Mouse (Mus musculus): ENCODE measurements around the gene Nupr1l. TPM values are rescaled to one million over a fixed set of nuclear protein-coding genes. Genes with fewer than 3 reads are reported as not detected.
"Not testable (repeated sequence)": the region's sequence is repeated elsewhere in the genome, so short reads cannot be mapped to it uniquely, and the experiment has no call there.

The Nupr1l gene
- polyA plus RNA-seq, 1 experiment from 2014 or later: 5.4 TPM

GRCm38 (mm10) chr5:129877731-129878455 lies 30.4 kb upstream of the Nupr1l start:
- ATAC-seq (ENCODE audit: low FRiP score, low TSS enrichment): no peak
- DNase-seq: no peak

GRCm38 (mm10) chr5:129878946-129879345 lies 29.4 kb upstream of the Nupr1l start:
- H3K27me3 ChIP-seq (ENCODE audit: control insufficient read depth, insufficient read depth, low read length): no peaks in the 10 kb centered on the region
- no peak for ATAC-seq (ENCODE audit: low FRiP score, low TSS enrichment)
- no peaks in the 10 kb centered on the region for H3K9me3 ChIP-seq (ENCODE audit: control insufficient read depth, low read length)
- peaks cover 33% of the 10 kb centered on the region for H3K36me3 ChIP-seq (ENCODE audit: control insufficient read depth, insufficient read depth, low read length)
- no peak overlapping the region for H3K27ac ChIP-seq (replicated peaks; ENCODE audit: low read depth, low read length)
- DNase-seq: peak; percentile 45
- H3K9ac ChIP-seq (replicated peaks; ENCODE audit: low read length): no peak overlapping the region
- no peaks in the 10 kb centered on the region for H3K4me1 ChIP-seq (ENCODE audit: control insufficient read depth, insufficient read depth, low read length)
- H3K4me2 ChIP-seq (ENCODE audit: low read length): no peak overlapping the region
- no peak overlapping the region for H3K4me3 ChIP-seq (replicated peaks; ENCODE audit: low read depth, low read length)
- WGBS: 56% methylated on average over 2 of the region's 2 CpGs

More at GRCm38 (mm10) chr5:129877731-129878455, 30.4 kb upstream of the Nupr1l start:
- Histone ChIP-seq H3K4me2 (ENCODE audit: low read length) (no peak overlapping the region), H3K36me3 (ENCODE audit: control insufficient read depth, insufficient read depth, low read length) (peaks cover 26% of the 10 kb centered on the region), H3K4me1 (ENCODE audit: control insufficient read depth, insufficient read depth, low read length) (no peaks in the 10 kb centered on the region), H3K4me3 (replicated peaks; ENCODE audit: low read depth, low read length) (no peak overlapping the region), H3K27ac (replicated peaks; ENCODE audit: low read depth, low read length) (no peak overlapping the region), H3K9ac (replicated peaks; ENCODE audit: low read length) (no peak overlapping the region), H3K9me3 (ENCODE audit: control insufficient read depth, low read length) (no peaks in the 10 kb centered on the region), H3K27me3 (ENCODE audit: control insufficient read depth, insufficient read depth, low read length) (no peaks in the 10 kb centered on the region)
- WGBS: 79% methylated on average over 9 of the region's 9 CpGs

- Histone ChIP-seq H3K27me3 (ENCODE audit: control insufficient read depth, insufficient read depth, low read length) (no peaks in the 10 kb centered on the region), H3K27ac (replicated peaks; ENCODE audit: low read depth, low read length) (no peak overlapping the region), H3K4me1 (ENCODE audit: control insufficient read depth, insufficient read depth, low read length) (no peaks in the 10 kb centered on the region), H3K4me3 (replicated peaks; ENCODE audit: low read depth, low read length) (no peak overlapping the region), H3K9me3 (ENCODE audit: control insufficient read depth, low read length) (no peaks in the 10 kb centered on the region), H3K9ac (replicated peaks; ENCODE audit: low read length) (no peak overlapping the region), H3K4me2 (ENCODE audit: low read length) (no peak overlapping the region), H3K36me3 (ENCODE audit: control insufficient read depth, insufficient read depth, low read length) (peaks cover 39% of the 10 kb centered on the region)
- ATAC-seq (ENCODE audit: low FRiP score, low TSS enrichment) (no peak), DNase-seq (no peak)
- WGBS: 82% methylated on average over 3 of the region's 3 CpGs
These were observed 28.5 kb upstream of the Nupr1l start for GRCm38 (mm10) chr5:129879888-129880287.

GRCm38 (mm10) chr5:129886271-129886670 lies 22.1 kb upstream of the Nupr1l start:
- Histone ChIP-seq H3K36me3 (ENCODE audit: control insufficient read depth, insufficient read depth, low read length) (peaks cover 26% of the 10 kb centered on the region), H3K9ac (replicated peaks; ENCODE audit: low read length) (peak overlapping the region; percentile 77), H3K4me1 (ENCODE audit: control insufficient read depth, insufficient read depth, low read length) (peaks cover 12% of the 10 kb centered on the region; the same call in 1 of the 2 replicates), H3K4me3 (replicated peaks; ENCODE audit: low read depth, low read length) (peak overlapping the region; percentile 73), H3K9me3 (ENCODE audit: control insufficient read depth, low read length) (no peaks in the 10 kb centered on the region), H3K27me3 (ENCODE audit: control insufficient read depth, insufficient read depth, low read length) (no peaks in the 10 kb centered on the region), H3K4me2 (ENCODE audit: low read length) (peak overlapping the region; percentile 94), H3K27ac (replicated peaks; ENCODE audit: low read depth, low read length) (peak overlapping the region; percentile 92)
- DNase-seq (no peak), ATAC-seq (ENCODE audit: low FRiP score, low TSS enrichment) (no peak)
- WGBS: 49% methylated on average over 10 of the region's 10 CpGs

- peak; percentile 99 for ATAC-seq (ENCODE audit: low FRiP score, low TSS enrichment)
- WGBS: under 1% methylated on average over 46 of the region's 46 CpGs
- no peaks in the 10 kb centered on the region for H3K9me3 ChIP-seq (ENCODE audit: control insufficient read depth, low read length)
These were observed 21.3 kb upstream of the Nupr1l start, which contains the start of gene Chchd2 for GRCm38 (mm10) chr5:129886911-129887636. Gene Chchd2 (minus strand): TSS chr5:129887470.

GRCm38 (mm10) chr5:129890390-129890789 lies 17.9 kb upstream of the Nupr1l start:
- DNase-seq; H3K4me2 ChIP-seq (ENCODE audit: low read length); ATAC-seq (ENCODE audit: low FRiP score, low TSS enrichment); H3K27ac ChIP-seq (replicated peaks; ENCODE audit: low read depth, low read length); H3K36me3 ChIP-seq (ENCODE audit: control insufficient read depth, insufficient read depth, low read length); H3K4me1 ChIP-seq (ENCODE audit: control insufficient read depth, insufficient read depth, low read length); H3K27me3 ChIP-seq (ENCODE audit: control insufficient read depth, insufficient read depth, low read length); H3K9ac ChIP-seq (replicated peaks; ENCODE audit: low read length); H3K4me3 ChIP-seq (replicated peaks; ENCODE audit: low read depth, low read length); H3K9me3 ChIP-seq (ENCODE audit: control insufficient read depth, low read length): not testable (repeated sequence)
- WGBS: 93% methylated on average over 4 of the region's 7 CpGs

More at GRCm38 (mm10) chr5:129886911-129887636, 21.3 kb upstream of the Nupr1l start, which contains the start of gene Chchd2:
- peak; percentile 98 for DNase-seq
- Histone ChIP-seq H3K36me3 (ENCODE audit: control insufficient read depth, insufficient read depth, low read length) (peaks cover 18% of the 10 kb centered on the region), H3K27ac (replicated peaks; ENCODE audit: low read depth, low read length) (peak within 1 kb of the TSS; percentile 92), H3K4me1 (ENCODE audit: control insufficient read depth, insufficient read depth, low read length) (peaks cover 12% of the 10 kb centered on the region; the same call in 1 of the 2 replicates), H3K4me3 (replicated peaks; ENCODE audit: low read depth, low read length) (peak within 1 kb of the TSS; percentile 73), H3K9ac (replicated peaks; ENCODE audit: low read length) (peak within 1 kb of the TSS; percentile 77), H3K4me2 (ENCODE audit: low read length) (peak within 1 kb of the TSS; percentile 94), H3K27me3 (ENCODE audit: control insufficient read depth, insufficient read depth, low read length) (no peaks in the 10 kb centered on the region)

- peak; percentile 96 for DNase-seq
- WGBS: 3% methylated on average over 44 of the region's 44 CpGs
- peak within 1 kb of the TSS; percentile 66 for H3K4me2 ChIP-seq (ENCODE audit: low read length)
- no peak within 1 kb of the TSS; the same call in 1 of the 2 replicates for H3K27ac ChIP-seq (replicated peaks; ENCODE audit: low read depth, low read length)
- 0 out of 2 replicates have a peak, but pooled peaks cover 1% of the 10 kb centered on the region for H3K36me3 ChIP-seq (ENCODE audit: control insufficient read depth, insufficient read depth, low read length)
- peaks cover 6% of the 10 kb centered on the region; the same call in 1 of the 2 replicates for H3K4me1 ChIP-seq (ENCODE audit: control insufficient read depth, insufficient read depth, low read length)
- peak within 1 kb of the TSS; percentile 55 for H3K9ac ChIP-seq (replicated peaks; ENCODE audit: low read length)
- H3K4me3 ChIP-seq (replicated peaks; ENCODE audit: low read depth, low read length): peak within 1 kb of the TSS; percentile 57
- peak; percentile 98 for ATAC-seq (ENCODE audit: low FRiP score, low TSS enrichment)
- no peaks in the 10 kb centered on the region for H3K9me3 ChIP-seq (ENCODE audit: control insufficient read depth, low read length)
- H3K27me3 ChIP-seq (ENCODE audit: control insufficient read depth, insufficient read depth, low read length): no peaks in the 10 kb centered on the region
These were observed 12.9 kb upstream of the Nupr1l start, which contains the start of gene Zbed5 for GRCm38 (mm10) chr5:129895198-129896088. Gene Zbed5 (plus strand): TSS chr5:129895723.

GRCm38 (mm10) chr5:129898449-129898848 lies 9.9 kb upstream of the Nupr1l start, which contains the start of gene Phkg1:
Gene Phkg1 (minus strand): TSS chr5:129898549.
- DNase-seq (no peak), ATAC-seq (ENCODE audit: low FRiP score, low TSS enrichment) (no peak)
- Histone ChIP-seq H3K36me3 (ENCODE audit: control insufficient read depth, insufficient read depth, low read length) (peaks cover 24% of the 10 kb centered on the region), H3K4me2 (ENCODE audit: low read length) (no peak within 1 kb of the TSS), H3K4me1 (ENCODE audit: control insufficient read depth, insufficient read depth, low read length) (peaks cover 6% of the 10 kb centered on the region; the same call in 1 of the 2 replicates), H3K9me3 (ENCODE audit: control insufficient read depth, low read length) (no peaks in the 10 kb centered on the region), H3K27ac (replicated peaks; ENCODE audit: low read depth, low read length) (no peak within 1 kb of the TSS), H3K9ac (replicated peaks; ENCODE audit: low read length) (no peak within 1 kb of the TSS), H3K4me3 (replicated peaks; ENCODE audit: low read depth, low read length) (no peak within 1 kb of the TSS), H3K27me3 (ENCODE audit: control insufficient read depth, insufficient read depth, low read length) (no peaks in the 10 kb centered on the region)
- WGBS: 100% methylated on average over 1 of the region's 1 CpGs

All from midbrain, embryonic 14.5 days (tissue).